Mouse (Mus musculus): ENCODE data around the gene Bbox1.

- TF ChIP-seq EP300 (IDR thresholded peaks at IDR 0.05) (peak; percentile 16; the same call in 1 of the 2 replicates), CTCF (IDR thresholded peaks at IDR 0.05) (no peak)
Observed at GRCm38 (mm10) chr2:110269281-110269680, 45.1 kb downstream of the Bbox1 start.
